Mouse (Mus musculus): ENCODE data around the gene Cep295nl. TPM values are rescaled to one million over a fixed set of nuclear protein-coding genes. Genes with fewer than 3 reads are reported as not detected.

The Cep295nl gene
- polyA plus RNA-seq, 1 experiment from 2014 or later: 0.15 TPM

GRCm38 (mm10) chr11:118297967-118298366 is 44.3 kb downstream of the Cep295nl start:
- 86% methylated on average over 3 of the region's 3 CpGs for WGBS
- Histone ChIP-seq H3K4me1 (ENCODE audit: control insufficient read depth, insufficient read depth, low read depth, low read length) (no peaks in the 10 kb centered on the region), H3K9me3 (ENCODE audit: control insufficient read depth, low read length) (no peaks in the 10 kb centered on the region), H3K9ac (ENCODE audit: low read depth, low read length) (no peak overlapping the region), H3K4me3 (ENCODE audit: low read length) (no peak overlapping the region), H3K27ac (ENCODE audit: low read depth, low read length) (no peak overlapping the region), H3K36me3 (ENCODE audit: control insufficient read depth, insufficient read depth, low read length) (peaks cover 2% of the 10 kb centered on the region; the same call in 1 of the 2 replicates), H3K4me2 (ENCODE audit: low read length) (no peak overlapping the region), H3K27me3 (replicated peaks; ENCODE audit: control insufficient read depth, insufficient read depth, low read length) (no peaks in the 10 kb centered on the region)
- no peak for ATAC-seq

- 78% methylated on average over 2 of the region's 2 CpGs for WGBS
- H3K4me3 ChIP-seq (ENCODE audit: low read length): no peak overlapping the region
- H3K9ac ChIP-seq (ENCODE audit: low read depth, low read length): no peak overlapping the region
- no peaks in the 10 kb centered on the region for H3K27me3 ChIP-seq (replicated peaks; ENCODE audit: control insufficient read depth, insufficient read depth, low read length)
- ATAC-seq: no peak
- H3K4me2 ChIP-seq (ENCODE audit: low read length): no peak overlapping the region
- no peaks in the 10 kb centered on the region for H3K36me3 ChIP-seq (ENCODE audit: control insufficient read depth, insufficient read depth, low read length)
- H3K9me3 ChIP-seq (ENCODE audit: control insufficient read depth, low read length): no peaks in the 10 kb centered on the region
- H3K27ac ChIP-seq (ENCODE audit: low read depth, low read length): peak overlapping the region; percentile 57; the same call in 1 of the 2 replicates
- peaks cover 5% of the 10 kb centered on the region for H3K4me1 ChIP-seq (ENCODE audit: control insufficient read depth, insufficient read depth, low read depth, low read length)
Observed at GRCm38 (mm10) chr11:118295026-118295425, 47.3 kb downstream of the Cep295nl start.

GRCm38 (mm10) chr11:118292671-118293070 is 49.6 kb downstream of the Cep295nl start:
- Histone ChIP-seq H3K4me1 (ENCODE audit: control insufficient read depth, insufficient read depth, low read depth, low read length) (peaks cover 15% of the 10 kb centered on the region), H3K9me3 (ENCODE audit: control insufficient read depth, low read length) (no peaks in the 10 kb centered on the region), H3K9ac (ENCODE audit: low read depth, low read length) (no peak overlapping the region), H3K4me3 (ENCODE audit: low read length) (no peak overlapping the region), H3K4me2 (ENCODE audit: low read length) (no peak overlapping the region), H3K27me3 (replicated peaks; ENCODE audit: control insufficient read depth, insufficient read depth, low read length) (no peaks in the 10 kb centered on the region), H3K36me3 (ENCODE audit: control insufficient read depth, insufficient read depth, low read length) (no peaks in the 10 kb centered on the region), H3K27ac (ENCODE audit: low read depth, low read length) (no peak overlapping the region)
- 66% methylated on average over 6 of the region's 6 CpGs for WGBS
- no peak for ATAC-seq

GRCm38 (mm10) chr11:118289999-118290889 is 52.1 kb downstream of the Cep295nl start, which contains the start of gene Usp36:
Gene Usp36, minus strand, starts transcription at chr11:118290244.
- H3K4me2 ChIP-seq (ENCODE audit: low read length): peak within 1 kb of the TSS; percentile 74
- peak; percentile 99 for ATAC-seq
- peak within 1 kb of the TSS; percentile 86 for H3K27ac ChIP-seq (ENCODE audit: low read depth, low read length)
- under 1% methylated on average over 68 of the region's 68 CpGs for WGBS
- H3K4me3 ChIP-seq (ENCODE audit: low read length): peak within 1 kb of the TSS; percentile 84
- peaks cover 13% of the 10 kb centered on the region for H3K36me3 ChIP-seq (ENCODE audit: control insufficient read depth, insufficient read depth, low read length)
- peak within 1 kb of the TSS; percentile 84 for H3K9ac ChIP-seq (ENCODE audit: low read depth, low read length)
- no peaks in the 10 kb centered on the region for H3K9me3 ChIP-seq (ENCODE audit: control insufficient read depth, low read length)
- no peaks in the 10 kb centered on the region for H3K27me3 ChIP-seq (replicated peaks; ENCODE audit: control insufficient read depth, insufficient read depth, low read length)
- H3K4me1 ChIP-seq (ENCODE audit: control insufficient read depth, insufficient read depth, low read depth, low read length): peaks cover 15% of the 10 kb centered on the region

GRCm38 (mm10) chr11:118289562-118289961 is 52.7 kb downstream of the Cep295nl start:
- H3K9me3 ChIP-seq (ENCODE audit: control insufficient read depth, low read length): no peaks in the 10 kb centered on the region
- peaks cover 20% of the 10 kb centered on the region for H3K36me3 ChIP-seq (ENCODE audit: control insufficient read depth, insufficient read depth, low read length)
- H3K27ac ChIP-seq (ENCODE audit: low read depth, low read length): peak overlapping the region; percentile 86
- peak overlapping the region; percentile 84 for H3K9ac ChIP-seq (ENCODE audit: low read depth, low read length)
- H3K4me3 ChIP-seq (ENCODE audit: low read length): peak overlapping the region; percentile 84
- under 1% methylated on average over 22 of the region's 22 CpGs for WGBS
- H3K27me3 ChIP-seq (replicated peaks; ENCODE audit: control insufficient read depth, insufficient read depth, low read length): no peaks in the 10 kb centered on the region
- peak overlapping the region; percentile 74 for H3K4me2 ChIP-seq (ENCODE audit: low read length)
- ATAC-seq: peak; percentile 35
- H3K4me1 ChIP-seq (ENCODE audit: control insufficient read depth, insufficient read depth, low read depth, low read length): peaks cover 15% of the 10 kb centered on the region

GRCm38 (mm10) chr11:118289037-118289511 is 53.2 kb downstream of the Cep295nl start:
- no peak for ATAC-seq
- WGBS: 2% methylated on average over 16 of the region's 16 CpGs
- H3K4me2 ChIP-seq (ENCODE audit: low read length): peak overlapping the region; percentile 74

GRCm38 (mm10) chr11:118287573-118287972 is 54.7 kb downstream of the Cep295nl start:
- Histone ChIP-seq H3K36me3 (ENCODE audit: control insufficient read depth, insufficient read depth, low read length) (peaks cover 29% of the 10 kb centered on the region), H3K27me3 (replicated peaks; ENCODE audit: control insufficient read depth, insufficient read depth, low read length) (no peaks in the 10 kb centered on the region), H3K4me2 (ENCODE audit: low read length) (no peak overlapping the region), H3K9me3 (ENCODE audit: control insufficient read depth, low read length) (no peaks in the 10 kb centered on the region), H3K4me1 (ENCODE audit: control insufficient read depth, insufficient read depth, low read depth, low read length) (peaks cover 15% of the 10 kb centered on the region), H3K9ac (ENCODE audit: low read depth, low read length) (no peak overlapping the region), H3K27ac (ENCODE audit: low read depth, low read length) (no peak overlapping the region), H3K4me3 (ENCODE audit: low read length) (no peak overlapping the region)
- no peak for ATAC-seq
- WGBS: 96% methylated on average over 9 of the region's 9 CpGs

More at GRCm38 (mm10) chr11:118289037-118289511, 53.2 kb downstream of the Cep295nl start:
- Histone ChIP-seq H3K36me3 (ENCODE audit: control insufficient read depth, insufficient read depth, low read length) (peaks cover 23% of the 10 kb centered on the region), H3K4me1 (ENCODE audit: control insufficient read depth, insufficient read depth, low read depth, low read length) (peaks cover 15% of the 10 kb centered on the region), H3K27me3 (replicated peaks; ENCODE audit: control insufficient read depth, insufficient read depth, low read length) (no peaks in the 10 kb centered on the region), H3K27ac (ENCODE audit: low read depth, low read length) (peak overlapping the region; percentile 86; the same call in 1 of the 2 replicates), H3K9ac (ENCODE audit: low read depth, low read length) (peak overlapping the region; percentile 84), H3K4me3 (ENCODE audit: low read length) (peak overlapping the region; percentile 84), H3K9me3 (ENCODE audit: control insufficient read depth, low read length) (no peaks in the 10 kb centered on the region)

GRCm38 (mm10) chr11:118286434-118286833 is 55.9 kb downstream of the Cep295nl start:
- 96% methylated on average over 9 of the region's 9 CpGs for WGBS
- Histone ChIP-seq H3K27me3 (replicated peaks; ENCODE audit: control insufficient read depth, insufficient read depth, low read length) (no peaks in the 10 kb centered on the region), H3K4me3 (ENCODE audit: low read length) (no peak overlapping the region), H3K9me3 (ENCODE audit: control insufficient read depth, low read length) (no peaks in the 10 kb centered on the region), H3K9ac (ENCODE audit: low read depth, low read length) (no peak overlapping the region), H3K4me2 (ENCODE audit: low read length) (no peak overlapping the region), H3K4me1 (ENCODE audit: control insufficient read depth, insufficient read depth, low read depth, low read length) (peaks cover 15% of the 10 kb centered on the region), H3K36me3 (ENCODE audit: control insufficient read depth, insufficient read depth, low read length) (peaks cover 35% of the 10 kb centered on the region), H3K27ac (ENCODE audit: low read depth, low read length) (no peak overlapping the region)
- no peak for ATAC-seq

GRCm38 (mm10) chr11:118285791-118286190 is 56.5 kb downstream of the Cep295nl start:
- Histone ChIP-seq H3K4me1 (ENCODE audit: control insufficient read depth, insufficient read depth, low read depth, low read length) (peaks cover 13% of the 10 kb centered on the region), H3K36me3 (ENCODE audit: control insufficient read depth, insufficient read depth, low read length) (peaks cover 40% of the 10 kb centered on the region), H3K27me3 (replicated peaks; ENCODE audit: control insufficient read depth, insufficient read depth, low read length) (no peaks in the 10 kb centered on the region), H3K4me2 (ENCODE audit: low read length) (no peak overlapping the region), H3K4me3 (ENCODE audit: low read length) (no peak overlapping the region), H3K9ac (ENCODE audit: low read depth, low read length) (no peak overlapping the region), H3K9me3 (ENCODE audit: control insufficient read depth, low read length) (no peaks in the 10 kb centered on the region), H3K27ac (ENCODE audit: low read depth, low read length) (no peak overlapping the region)
- ATAC-seq: no peak
- 94% methylated on average over 13 of the region's 13 CpGs for WGBS

Data from hindbrain, embryonic 16.5 days (tissue).